Mouse (Mus musculus) erythroblast, embryonic 14.5 days (primary cell): ENCODE data around the gene Tenm3. TPM values are rescaled to one million over a fixed set of nuclear protein-coding genes. Genes with fewer than 3 reads are reported as not detected.

ENCODE experiments used
- H3K27me3 ChIP-seq: 2 replicates; pipeline ENCODE4 v1.6.1; 2012; ENCODE audit warnings: inconsistent platforms; ENCODE audit not compliant: control insufficient read depth
- H3K36me3 ChIP-seq: 2 replicates; pipeline ENCODE4 v1.6.1; 2012; ENCODE audit warnings: mild to moderate bottlenecking, inconsistent platforms; ENCODE audit not compliant: control insufficient read depth
- H3K4me1 ChIP-seq: 2 replicates; pipeline ENCODE4 v1.6.1; 2012; ENCODE audit warnings: inconsistent platforms; ENCODE audit not compliant: control insufficient read depth
- H3K4me3 ChIP-seq: replicated peaks from 2 replicates; pipeline ENCODE3; 2012; ENCODE audit warnings: moderate library complexity, mild to moderate bottlenecking, inconsistent platforms
- H3K9me3 ChIP-seq: 2 replicates; pipeline ENCODE4 v1.6.1; 2012; ENCODE audit warnings: low read length, inconsistent platforms, mixed read lengths; ENCODE audit not compliant: control insufficient read depth
- GATA1 ChIP-seq: IDR thresholded peaks from 2 replicates; pipeline ENCODE4 v1.6.1; 2012; ENCODE audit warnings: low read length, inconsistent platforms, mixed read lengths
- TAL1 ChIP-seq: IDR thresholded peaks from 3 replicates; pipeline ENCODE4 v1.6.1; 2012; ENCODE audit warnings: low read length, inconsistent platforms, mixed read lengths
- polyA plus RNA-seq: library from polyadenylated mRNA; stranded (reverse); fragments of >175 nt; gene quantifications from 2 replicates; pipeline ENCODE4 v1.2.3, GENCODE M21; 2012

Gene Tenm3
- polyA plus RNA-seq, 1 experiment: under 0.01 TPM

- Histone ChIP-seq H3K27me3 (no peaks in the 10 kb centered on the region), H3K4me3 (no peak overlapping the region), H3K9me3 (peaks cover 24% of the 10 kb centered on the region), H3K4me1 (no peaks in the 10 kb centered on the region), H3K36me3 (no peaks in the 10 kb centered on the region; the same call in 1 of the 2 replicates)
- no peak for TF ChIP-seq GATA1
- no peak for TF ChIP-seq TAL1
These were observed 543.7 kb downstream of the Tenm3 start for GRCm38 (mm10) chr8:48300061-48300460.

- Histone ChIP-seq H3K9me3 (peaks cover 27% of the 10 kb centered on the region), H3K27me3 (no peaks in the 10 kb centered on the region), H3K4me3 (no peak overlapping the region), H3K36me3 (no peaks in the 10 kb centered on the region; the same call in 1 of the 2 replicates), H3K4me1 (no peaks in the 10 kb centered on the region)
- TF ChIP-seq GATA1 (no peak), TAL1 (no peak)
These were observed 544.4 kb downstream of the Tenm3 start for GRCm38 (mm10) chr8:48299341-48299740.

GRCm38 (mm10) chr8:48296371-48296770 is 547.4 kb downstream of the Tenm3 start:
- no peaks in the 10 kb centered on the region for H3K27me3 ChIP-seq
- H3K4me3 ChIP-seq: no peak overlapping the region
- H3K4me1 ChIP-seq: no peaks in the 10 kb centered on the region
- no peak for TF ChIP-seq TAL1
- no peak for TF ChIP-seq GATA1
- peaks cover 40% of the 10 kb centered on the region for H3K9me3 ChIP-seq
- no peaks in the 10 kb centered on the region; the same call in 1 of the 2 replicates for H3K36me3 ChIP-seq

- no peaks in the 10 kb centered on the region for H3K27me3 ChIP-seq
- peaks cover 42% of the 10 kb centered on the region for H3K9me3 ChIP-seq
- TF ChIP-seq TAL1 (no peak), GATA1 (no peak)
- no peaks in the 10 kb centered on the region for H3K4me1 ChIP-seq
- H3K4me3 ChIP-seq: no peak overlapping the region
- H3K36me3 ChIP-seq: no peaks in the 10 kb centered on the region; the same call in 1 of the 2 replicates
These were observed 548.2 kb downstream of the Tenm3 start for GRCm38 (mm10) chr8:48295558-48295957.

GRCm38 (mm10) chr8:48293797-48294196 is 550.0 kb downstream of the Tenm3 start:
- H3K27me3 ChIP-seq: no peaks in the 10 kb centered on the region
- no peaks in the 10 kb centered on the region for H3K4me1 ChIP-seq
- no peaks in the 10 kb centered on the region; the same call in 1 of the 2 replicates for H3K36me3 ChIP-seq
- TF ChIP-seq GATA1: no peak
- no peak for TF ChIP-seq TAL1
- H3K9me3 ChIP-seq: peaks cover 41% of the 10 kb centered on the region
- no peak overlapping the region for H3K4me3 ChIP-seq

- TF ChIP-seq TAL1 (no peak), GATA1 (no peak)
- Histone ChIP-seq H3K4me3 (no peak overlapping the region), H3K9me3 (peaks cover 21% of the 10 kb centered on the region)
These were observed 558.3 kb downstream of the Tenm3 start for GRCm38 (mm10) chr8:48285432-48285831.

GRCm38 (mm10) chr8:48281855-48282254 is 561.9 kb downstream of the Tenm3 start:
- Histone ChIP-seq H3K4me1 (no peaks in the 10 kb centered on the region), H3K27me3 (no peaks in the 10 kb centered on the region), H3K36me3 (no peaks in the 10 kb centered on the region), H3K9me3 (peaks cover 20% of the 10 kb centered on the region), H3K4me3 (no peak overlapping the region)
- TF ChIP-seq TAL1: no peak
- TF ChIP-seq GATA1: no peak

More at GRCm38 (mm10) chr8:48285432-48285831, 558.3 kb downstream of the Tenm3 start:
- no peaks in the 10 kb centered on the region for H3K36me3 ChIP-seq
- no peaks in the 10 kb centered on the region for H3K27me3 ChIP-seq
- no peaks in the 10 kb centered on the region for H3K4me1 ChIP-seq

GRCm38 (mm10) chr8:48279360-48279759 is 564.4 kb downstream of the Tenm3 start:
- Histone ChIP-seq H3K4me3 (no peak overlapping the region), H3K4me1 (no peaks in the 10 kb centered on the region), H3K9me3 (peaks cover 38% of the 10 kb centered on the region), H3K36me3 (peaks cover 4% of the 10 kb centered on the region; the same call in 1 of the 2 replicates), H3K27me3 (no peaks in the 10 kb centered on the region)
- no peak for TF ChIP-seq GATA1

- Histone ChIP-seq H3K36me3 (peaks cover 4% of the 10 kb centered on the region; the same call in 1 of the 2 replicates), H3K27me3 (no peaks in the 10 kb centered on the region), H3K9me3 (peaks cover 40% of the 10 kb centered on the region), H3K4me3 (no peak overlapping the region), H3K4me1 (no peaks in the 10 kb centered on the region)
- TF ChIP-seq TAL1: no peak
- TF ChIP-seq GATA1: no peak
These were observed 565.6 kb downstream of the Tenm3 start for GRCm38 (mm10) chr8:48277986-48278635.
